In the genomic region with DNA sequence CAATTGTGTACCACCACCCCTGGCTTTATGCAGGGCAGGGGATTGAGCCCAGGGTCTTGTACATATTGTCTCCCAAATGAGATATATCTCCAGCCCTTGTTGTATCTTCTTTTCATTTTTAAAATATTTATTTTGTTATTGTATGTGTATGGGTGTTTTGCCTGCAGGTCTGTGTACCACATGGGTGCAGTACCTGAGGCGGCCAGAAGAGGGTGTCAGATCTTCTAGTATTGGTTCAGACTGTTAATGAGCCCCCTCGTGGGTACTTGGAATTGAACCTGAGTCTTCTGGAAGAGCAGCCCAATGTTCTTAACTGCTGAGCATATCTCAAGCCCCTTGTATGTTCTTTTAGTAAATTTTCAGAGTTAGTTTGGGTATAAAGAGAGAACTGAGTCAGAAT, we compare ENCODE assay signal across 11 mouse cellular contexts. TPM values are rescaled to one million over a fixed set of nuclear protein-coding genes. Genes with fewer than 3 reads are reported as not detected.
DNase-seq lines count a peak whose midpoint lies in the region; TF ChIP-seq lines count a peak whose summit lies in the region.
"Had no signal": no experiment of that assay in that cellular context is flagged by ENCODE, and none has a peak within 500 bp of the region (broad histone marks: within the 10 kb centered on the region; RNA-seq: fewer than 3 reads in every experiment).

No protein-coding gene starts in this region.

- no peak overlapping the region for H3K4me3 ChIP-seq in ES-Bruce4 (ENCODE audit: low read depth, low read length)
- no peak overlapping the region for H3K4me3 ChIP-seq in limb, embryonic 10.5 days
- H3K4me3 ChIP-seq: midbrain, embryonic 15.5 days had no signal

- H3K4me1 ChIP-seq in ES-Bruce4 (ENCODE audit: control insufficient read depth, insufficient read depth, low read length), result no peaks in the 10 kb centered on the region
- no peaks in the 10 kb centered on the region for H3K4me1 ChIP-seq in limb, embryonic 10.5 days
- H3K4me1 ChIP-seq: midbrain, embryonic 15.5 days had no signal

- peaks cover 5% of the 10 kb centered on the region; the same call in 1 of the 2 replicates for H3K9me3 ChIP-seq in ES-Bruce4 (replicated peaks; ENCODE audit: control insufficient read depth, insufficient read depth, low read length, poor library complexity, severe bottlenecking)
- H3K9me3 ChIP-seq in limb, embryonic 10.5 days (replicated peaks), result no peaks in the 10 kb centered on the region
- H3K9me3 ChIP-seq: midbrain, embryonic 15.5 days had no signal

- WGBS in limb, embryonic 10.5 days, result 48% methylated on average over 2 of the region's 2 CpGs

- peak; percentile 45 for TF ChIP-seq CTCF in ES-Bruce4 (IDR thresholded peaks at IDR 0.05; ENCODE audit: low read depth, low read length)

- H3K9ac ChIP-seq in ES-Bruce4 (ENCODE audit: low read depth, poor library complexity, severe bottlenecking), result no peak overlapping the region
- H3K9ac ChIP-seq: midbrain, embryonic 15.5 days had no signal

- no peak for TF ChIP-seq POLR2A in ES-Bruce4 (IDR thresholded peaks at IDR 0.05; ENCODE audit: insufficient read depth, low read length)

- DNase-seq in cerebellum, postnatal 10 days, result peak; percentile 33 to 53
- DNase-seq in cerebellum, postnatal 4 days (ENCODE audit: low spot score in 2 of 2), result no peak
- peak; percentile 21 for DNase-seq in left cerebral cortex, postnatal 4 days
- DNase-seq in left cerebral cortex, adult 18-20 months (ENCODE audit: low spot score in 2 of 2), result no peak
- peak; percentile 42 for DNase-seq in limb, embryonic 10.5 days (ENCODE audit: low spot score)
- no peak for DNase-seq in ovary, postnatal 36 days (ENCODE audit: low spot score)
- no peak for DNase-seq in gastrocnemius, adult 18-20 months (ENCODE audit: low spot score)
- DNase-seq: heart, postnatal 10 days; right cerebral cortex, adult 18-20 months had no signal

- intact Hi-C loops in left cerebral cortex, postnatal 4 days (cut with DNase I), result no loop called here

- no peaks in the 10 kb centered on the region for H3K27me3 ChIP-seq in ES-Bruce4 (ENCODE audit: control insufficient read depth, insufficient read depth, low read length, poor library complexity, severe bottlenecking)
- H3K27me3 ChIP-seq in limb, embryonic 10.5 days (ENCODE audit: low read depth, poor library complexity, severe bottlenecking), result no peaks in the 10 kb centered on the region
- H3K27me3 ChIP-seq: midbrain, embryonic 15.5 days had no signal

- H3K36me3 ChIP-seq in ES-Bruce4 (ENCODE audit: control insufficient read depth, insufficient read depth, low read length, poor library complexity, severe bottlenecking), result peaks cover 10% of the 10 kb centered on the region
- H3K36me3 ChIP-seq in limb, embryonic 10.5 days, result peaks cover 42% of the 10 kb centered on the region

- H3K27ac ChIP-seq in ES-Bruce4 (ENCODE audit: insufficient read depth, low read length), result no peak overlapping the region
- H3K27ac ChIP-seq in limb, embryonic 10.5 days, result no peak overlapping the region
- H3K27ac ChIP-seq: midbrain, embryonic 15.5 days had no signal

- TF ChIP-seq EP300 in ES-Bruce4 (IDR thresholded peaks at IDR 0.05; ENCODE audit: insufficient read depth, low read depth, low read length), result no peak

RNA-seq across cellular contexts. Expression of gene Slc25a20, which starts 11.3 kb away (rescaled TPM):
- total RNA-seq in left cerebral cortex, postnatal 4 days (2021), result 10 to 100 TPM; 17.9 to 18.9 TPM
- total RNA-seq in left cerebral cortex, adult 18-20 months (2021), result 10 to 100 TPM; 11.5 to 13.7 TPM
- polyA plus RNA-seq in ES-Bruce4 (2011; ENCODE audit: insufficient read depth, insufficient read length, low read depth, missing spikeins), result 30.1 and 35.7 TPM in 2 replicates
- 28.8 and 35.7 TPM in 2 replicates for polyA plus RNA-seq in limb, embryonic 10.5 days (2016; fragmentation: Nextera tagmentation; extraction: Ambion mirVana)
- 10 to 100 TPM; 68.1 to 85.0 TPM for total RNA-seq in gastrocnemius, adult 18-20 months (2021)

RNA-seq across cellular contexts. Expression of gene Prkar2a, which starts 16.0 kb away (rescaled TPM):
- 10 to 100 TPM; 78.5 to 78.7 TPM for total RNA-seq in left cerebral cortex, postnatal 4 days (2021)
- total RNA-seq in left cerebral cortex, adult 18-20 months (2021), result 10 to 100 TPM; 47.7 to 50.9 TPM
- 58.4 and 72.2 TPM in 2 replicates for polyA plus RNA-seq in ES-Bruce4 (2011; ENCODE audit: insufficient read depth, insufficient read length, low read depth, missing spikeins)
- 27.0 and 27.8 TPM in 2 replicates for polyA plus RNA-seq in limb, embryonic 10.5 days (2016; fragmentation: Nextera tagmentation; extraction: Ambion mirVana)
- total RNA-seq in gastrocnemius, adult 18-20 months (2021), result 100 to 1,000 TPM; 164 to 169 TPM

RNA-seq across cellular contexts. Expression of gene Arih2, which starts 24.0 kb away (rescaled TPM):
- total RNA-seq in left cerebral cortex, postnatal 4 days (2021), result 10 to 100 TPM; 58.3 to 59.6 TPM
- 10 to 100 TPM; 51.0 to 51.8 TPM for total RNA-seq in left cerebral cortex, adult 18-20 months (2021)
- 131 and 133 TPM in 2 replicates for polyA plus RNA-seq in ES-Bruce4 (2011; ENCODE audit: insufficient read depth, insufficient read length, low read depth, missing spikeins)
- polyA plus RNA-seq in limb, embryonic 10.5 days (2016; fragmentation: Nextera tagmentation; extraction: Ambion mirVana), result 59.0 and 59.2 TPM in 2 replicates
- 10 to 100 TPM; 73.1 to 84.5 TPM for total RNA-seq in gastrocnemius, adult 18-20 months (2021)

Comparison
In these comparisons a context has a peak if more than half of its experiments do, and no peak if none do; other contexts are left out.
1. DNase-seq: peak in cerebellum, postnatal 10 days (2 of 2), left cerebral cortex, postnatal 4 days (single experiment) and limb, embryonic 10.5 days (single experiment); none in cerebellum, postnatal 4 days (0 of 2), left cerebral cortex, adult 18-20 months (0 of 2), ovary, postnatal 36 days (single experiment) and gastrocnemius, adult 18-20 months (single experiment).